In the genomic region with DNA sequence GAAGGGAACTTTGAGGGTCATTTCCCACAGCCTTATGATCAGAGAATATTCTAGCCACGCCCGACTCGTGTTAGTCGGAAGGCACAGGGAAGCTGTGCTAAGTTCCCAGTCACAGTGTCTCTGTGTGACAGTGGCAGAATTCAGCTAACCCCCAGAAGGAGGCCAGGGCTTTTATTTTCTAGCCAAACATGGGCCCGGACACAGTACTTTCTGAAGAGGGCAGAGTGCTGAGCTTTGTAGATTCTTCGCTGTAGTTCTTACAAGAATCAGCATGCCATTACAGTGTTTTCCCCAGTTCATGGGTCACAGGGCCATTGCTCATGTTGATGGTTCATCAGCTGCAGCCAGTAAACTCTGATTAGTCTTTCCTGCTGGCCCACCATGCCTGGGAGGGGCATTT, we compare ENCODE assay signal across 11 mouse cellular contexts. TPM values are rescaled to one million over a fixed set of nuclear protein-coding genes. Genes with fewer than 3 reads are reported as not detected.
DNase-seq lines count a peak whose midpoint lies in the region; ATAC-seq and TF ChIP-seq lines count a peak whose summit lies in the region.
"Had no signal": no experiment of that assay in that cellular context is flagged by ENCODE, and none has a peak within 500 bp of the region (broad histone marks: within the 10 kb centered on the region; RNA-seq: fewer than 3 reads in every experiment).

No protein-coding gene starts in this region.

- no peak overlapping the region for H3K4me3 ChIP-seq in heart, embryonic 11.5 days (ENCODE audit: low read depth, low read length)
- no peak overlapping the region for H3K4me3 ChIP-seq in layer of hippocampus, adult 2 months
- H3K4me3 ChIP-seq: embryonic facial prominence, embryonic 12.5 days; hindbrain, embryonic 15.5 days had no signal

- H3K4me2 ChIP-seq in heart, embryonic 11.5 days = no peak overlapping the region
- H3K4me2 ChIP-seq: embryonic facial prominence, embryonic 12.5 days; hindbrain, embryonic 15.5 days had no signal

- no peaks in the 10 kb centered on the region for H3K9me3 ChIP-seq in heart, embryonic 11.5 days (replicated peaks; ENCODE audit: control insufficient read depth, low read length)
- H3K9me3 ChIP-seq: embryonic facial prominence, embryonic 12.5 days; hindbrain, embryonic 15.5 days had no signal

- DNase-seq in heart, adult 11 months = peak; percentile 92
- no peak for DNase-seq in layer of hippocampus, adult 2 months (ENCODE audit: low spot score in 2 of 2)
- no peak for DNase-seq in layer of hippocampus, adult 8-10 months (ENCODE audit: low spot score in 2 of 2)
- DNase-seq in Patski (ENCODE audit: low read depth, low spot score) = no peak
- peak; percentile 8 to 15 for DNase-seq in kidney, postnatal 4 days
- no peak for DNase-seq in right cerebral cortex, adult 18-20 months
- DNase-seq in ovary, adult 18-20 months (ENCODE audit: low spot score) = no peak
- DNase-seq: cerebellum, adult 9-11 months had no signal

- CTCF ChIA-PET in Patski (lab: Charles Lee) = interaction anchor here (1.0 kb wide), 1 partner anchor 145 kb away, joined by 3 read pairs; no protein-coding TSS in a partner anchor

- no peak for ATAC-seq in heart, embryonic 11.5 days (replicated peaks; ENCODE audit: insufficient number of reproducible peaks, low FRiP score, low TSS enrichment)
- ATAC-seq in Patski = peak; percentile 40

- H3K27me3 ChIP-seq in heart, embryonic 11.5 days (ENCODE audit: control insufficient read depth, insufficient read depth, low read length) = no peaks in the 10 kb centered on the region
- H3K27me3 ChIP-seq in Patski = no peaks in the 10 kb centered on the region
- H3K27me3 ChIP-seq: embryonic facial prominence, embryonic 12.5 days; hindbrain, embryonic 15.5 days had no signal

- no peak overlapping the region for H3K27ac ChIP-seq in heart, embryonic 11.5 days (ENCODE audit: low read depth, low read length)
- peak overlapping the region; percentile 14; the same call in 1 of the 2 replicates for H3K27ac ChIP-seq in layer of hippocampus, adult 2 months
- H3K27ac ChIP-seq: embryonic facial prominence, embryonic 12.5 days; hindbrain, embryonic 15.5 days had no signal

- TF ChIP-seq CTCF in layer of hippocampus, adult 2 months (conservative IDR thresholded peaks at IDR 0.05) = no peak
- no peak for TF ChIP-seq CTCF in Patski (IDR thresholded peaks at IDR 0.05)

- POLR2A ChIA-PET in Patski (lab: Charles Lee) = no interaction called here

- H3K9ac ChIP-seq in heart, embryonic 11.5 days (ENCODE audit: low read depth, low read length) = no peak overlapping the region
- H3K9ac ChIP-seq: embryonic facial prominence, embryonic 12.5 days; hindbrain, embryonic 15.5 days had no signal

- 65% methylated on average over 6 of the region's 6 CpGs for WGBS in heart, embryonic 11.5 days (ENCODE audit: insufficient replicate concordance)

- in situ Hi-C loops in Patski (cut with MboI; ENCODE audit: low pct_unique_long_range_greater_than_20kb) = no loop called here

- no peaks in the 10 kb centered on the region; the same call in 1 of the 2 replicates for H3K4me1 ChIP-seq in heart, embryonic 11.5 days (ENCODE audit: control insufficient read depth, insufficient read depth, low read length)
- H3K4me1 ChIP-seq: embryonic facial prominence, embryonic 12.5 days; hindbrain, embryonic 15.5 days had no signal

- H3K36me3 ChIP-seq in heart, embryonic 11.5 days (ENCODE audit: control insufficient read depth, insufficient read depth, low read length) = no peaks in the 10 kb centered on the region
- H3K36me3 ChIP-seq: embryonic facial prominence, embryonic 12.5 days; hindbrain, embryonic 15.5 days had no signal

RNA-seq across cellular contexts. Expression of gene Sh3kbp1, which starts 23.7 kb away (rescaled TPM):
- polyA plus RNA-seq in heart, embryonic 11.5 days (2014; fragmentation: Nextera tagmentation; extraction: Ambion mirVana) = 80.7 and 81.2 TPM in 2 replicates
- total RNA-seq in layer of hippocampus, adult 2 months (2021) = 10 to 100 TPM; 37.2 to 37.3 TPM
- total RNA-seq in layer of hippocampus, adult 8-10 months (2022) = 10 to 100 TPM; 36.8 to 41.6 (median 37.9) TPM
- 14.4 TPM for polyA plus RNA-seq in Patski (2021)

Comparison
In these comparisons a context has a peak if more than half of its experiments do, and no peak if none do; other contexts are left out.
1. DNase-seq: peak in heart, adult 11 months (single experiment) and kidney, postnatal 4 days (2 of 2); none in layer of hippocampus, adult 2 months (0 of 2), layer of hippocampus, adult 8-10 months (0 of 2), Patski (single experiment), right cerebral cortex, adult 18-20 months (single experiment) and ovary, adult 18-20 months (single experiment).